Mouse (Mus musculus): Measurements from ENCODE around the gene Tead1. TPM values are rescaled to one million over a fixed set of nuclear protein-coding genes. Genes with fewer than 3 reads are reported as not detected.

Gene Tead1
- polyA plus RNA-seq, 1 experiment = 18.8 TPM

DNA sequence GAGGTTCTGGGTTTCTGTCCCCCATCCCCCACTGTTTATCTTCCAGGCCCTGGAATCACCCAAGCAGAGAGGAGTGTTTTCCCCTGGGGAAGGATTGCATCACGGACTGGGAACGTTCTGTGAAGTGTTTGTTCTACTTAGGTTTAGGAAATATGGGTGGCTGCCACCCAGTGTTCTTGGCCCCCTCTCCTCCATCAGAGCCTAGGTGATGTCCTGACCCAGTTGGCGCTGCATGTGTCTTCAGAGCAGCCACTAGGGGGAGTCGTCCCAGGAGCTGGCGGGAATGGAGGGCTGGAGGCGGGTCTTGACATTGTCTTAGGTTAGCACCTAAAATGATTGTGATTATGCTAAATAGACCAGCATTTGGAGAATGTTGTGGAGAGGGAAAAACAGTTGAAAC, 34.4 kb upstream of the Tead1 start:
- no peaks in the 10 kb centered on the region for H3K79me2 ChIP-seq (ENCODE audit: control insufficient read depth, insufficient read depth)
- H3K4me2 ChIP-seq (ENCODE audit: low read depth) = no peak overlapping the region
- no peaks in the 10 kb centered on the region for H3K36me3 ChIP-seq (ENCODE audit: control insufficient read depth, insufficient read depth)
- no peak overlapping the region for H3ac ChIP-seq (ENCODE audit: control insufficient read depth, insufficient read length)
- TF ChIP-seq POLR2AphosphoS2 (IDR thresholded peaks at IDR 0.05; ENCODE audit: insufficient read length, low read depth) (no peak), CEBPB (IDR thresholded peaks at IDR 0.05; ENCODE audit: insufficient read depth, poor library complexity, severe bottlenecking) (peak; percentile 82)
- H3K27me3 ChIP-seq (ENCODE audit: control insufficient read depth, insufficient read depth, insufficient read length) = no peaks in the 10 kb centered on the region
- no peak overlapping the region for H3K4me3 ChIP-seq

DNA sequence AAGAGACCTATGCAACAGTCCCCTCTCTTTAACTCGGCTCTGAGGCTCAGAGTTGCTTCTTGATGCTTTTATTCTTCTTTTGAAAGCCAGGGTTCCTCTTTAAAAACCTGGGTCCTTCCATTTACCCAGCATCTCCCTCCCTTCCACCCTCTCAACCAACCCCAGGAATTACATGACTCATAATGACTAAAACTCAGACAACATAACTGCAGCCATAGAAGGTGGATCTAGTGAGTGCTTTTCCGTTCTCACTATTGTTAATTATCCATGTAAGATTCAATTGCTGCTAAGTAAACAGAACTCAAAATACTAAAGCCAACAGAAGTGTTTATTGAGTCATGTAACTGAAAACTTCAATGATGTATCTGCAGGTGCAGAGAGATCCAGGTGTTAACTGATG, 33.4 kb upstream of the Tead1 start:
- Histone ChIP-seq H3K4me2 (ENCODE audit: low read depth) (peak overlapping the region; percentile 51), H3K79me2 (ENCODE audit: control insufficient read depth, insufficient read depth) (no peaks in the 10 kb centered on the region), H3K36me3 (ENCODE audit: control insufficient read depth, insufficient read depth) (no peaks in the 10 kb centered on the region), H3K4me3 (no peak overlapping the region), H3ac (ENCODE audit: control insufficient read depth, insufficient read length) (no peak overlapping the region), H3K27me3 (ENCODE audit: control insufficient read depth, insufficient read depth, insufficient read length) (no peaks in the 10 kb centered on the region)
- TF ChIP-seq CEBPB (IDR thresholded peaks at IDR 0.05; ENCODE audit: insufficient read depth, poor library complexity, severe bottlenecking) = no peak
- TF ChIP-seq MYOG (IDR thresholded peaks at IDR 0.05; ENCODE audit: control insufficient read depth in 1 of 3, insufficient read depth in 1 of 3, insufficient read length in 2 of 3, low read depth in 2 of 3) = no peak
- TF ChIP-seq MYOD1 (IDR thresholded peaks at IDR 0.05; ENCODE audit: control insufficient read depth in 1 of 3, insufficient read length in 2 of 3, low read depth in 2 of 3) = no peak
- no peak for TF ChIP-seq E2F4 (IDR thresholded peaks at IDR 0.05; ENCODE audit: insufficient read depth)
- no peak for TF ChIP-seq MAX (IDR thresholded peaks at IDR 0.05; ENCODE audit: low read depth)
- no peak for TF ChIP-seq SRF (IDR thresholded peaks at IDR 0.05; ENCODE audit: control insufficient read depth, insufficient read length, low read depth)
- no peak for TF ChIP-seq REST (IDR thresholded peaks at IDR 0.05; ENCODE audit: insufficient read depth, insufficient read length)
- no peak for TF ChIP-seq POLR2A (IDR thresholded peaks at IDR 0.05; ENCODE audit: insufficient read length, low read depth)
- no peak for TF ChIP-seq TCF12 (IDR thresholded peaks at IDR 0.05; ENCODE audit: insufficient read depth, poor library complexity, severe bottlenecking)
- no peak for TF ChIP-seq POLR2AphosphoS2 (IDR thresholded peaks at IDR 0.05; ENCODE audit: insufficient read length, low read depth)
- TF ChIP-seq TCF3 (IDR thresholded peaks at IDR 0.05; ENCODE audit: insufficient read length, low read depth) = no peak
- no peak for TF ChIP-seq USF1 (IDR thresholded peaks at IDR 0.05; ENCODE audit: low read depth)

DNA sequence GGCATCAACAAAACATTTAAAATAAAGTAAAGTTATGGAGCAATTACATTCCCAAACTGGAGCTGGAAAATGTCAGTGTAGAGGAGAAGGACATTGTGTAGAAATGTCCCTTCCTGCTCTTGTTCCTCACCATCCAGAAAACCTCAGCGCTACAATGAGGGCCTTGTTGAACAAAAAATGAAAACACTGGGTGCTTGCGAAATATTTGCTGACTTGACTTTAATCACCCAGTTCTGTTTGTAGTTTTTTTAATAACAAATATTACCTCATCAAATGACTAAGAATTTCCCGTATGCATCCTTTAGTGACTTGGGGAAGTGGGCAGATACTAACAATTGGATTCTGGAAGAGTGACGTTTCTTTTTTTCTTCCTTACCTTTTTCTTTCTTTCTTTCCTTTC, 31.7 kb upstream of the Tead1 start:
- H3K4me2 ChIP-seq (ENCODE audit: low read depth) = no peak overlapping the region
- H3ac ChIP-seq (ENCODE audit: control insufficient read depth, insufficient read length) = no peak overlapping the region
- no peaks in the 10 kb centered on the region for H3K27me3 ChIP-seq (ENCODE audit: control insufficient read depth, insufficient read depth, insufficient read length)
- no peaks in the 10 kb centered on the region for H3K79me2 ChIP-seq (ENCODE audit: control insufficient read depth, insufficient read depth)
- no peaks in the 10 kb centered on the region for H3K36me3 ChIP-seq (ENCODE audit: control insufficient read depth, insufficient read depth)
- no peak for TF ChIP-seq POLR2A (IDR thresholded peaks at IDR 0.05; ENCODE audit: insufficient read length, low read depth)
- TF ChIP-seq CEBPB (IDR thresholded peaks at IDR 0.05; ENCODE audit: insufficient read depth, poor library complexity, severe bottlenecking) = 0 out of 2 replicates have a peak, but pooled peaks have one; percentile 20
- no peak for TF ChIP-seq SRF (IDR thresholded peaks at IDR 0.05; ENCODE audit: control insufficient read depth, insufficient read length, low read depth)
- TF ChIP-seq POLR2AphosphoS2 (IDR thresholded peaks at IDR 0.05; ENCODE audit: insufficient read length, low read depth) = no peak
- no peak for TF ChIP-seq MYOG (IDR thresholded peaks at IDR 0.05; ENCODE audit: control insufficient read depth in 1 of 3, insufficient read depth in 1 of 3, insufficient read length in 2 of 3, low read depth in 2 of 3)
- no peak overlapping the region for H3K4me3 ChIP-seq

DNA sequence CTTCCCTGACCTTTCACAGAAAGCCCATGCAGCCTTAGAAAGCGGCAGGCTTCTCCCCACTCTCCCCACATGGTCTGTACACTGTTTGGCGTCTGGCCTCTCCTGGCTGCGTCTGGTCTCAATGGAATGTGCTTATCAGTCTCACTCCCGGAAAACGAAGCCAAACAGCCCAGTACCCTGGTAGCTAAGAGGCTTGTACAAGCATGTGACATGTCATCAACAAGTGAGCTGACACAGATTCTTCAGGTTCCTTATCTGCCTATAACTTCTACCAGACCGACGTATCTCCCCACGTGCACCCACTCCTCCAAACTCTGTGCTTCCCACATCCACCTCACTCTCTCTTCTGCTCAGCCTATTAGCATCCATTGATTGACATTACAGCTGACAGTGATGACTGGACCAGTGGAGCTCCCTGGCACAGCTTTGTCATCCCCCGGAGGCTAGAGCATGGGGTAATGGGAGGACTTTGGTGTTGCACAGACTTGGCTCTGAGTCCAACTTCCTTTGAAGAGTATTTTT, 22.9 kb upstream of the Tead1 start:
- Histone ChIP-seq H3K4me2 (ENCODE audit: low read depth) (peak overlapping the region; percentile 37), H3K4me3 (no peak overlapping the region), H3K36me3 (ENCODE audit: control insufficient read depth, insufficient read depth) (no peaks in the 10 kb centered on the region), H3K27me3 (ENCODE audit: control insufficient read depth, insufficient read depth, insufficient read length) (no peaks in the 10 kb centered on the region), H3ac (ENCODE audit: control insufficient read depth, insufficient read length) (no peak overlapping the region), H3K79me2 (ENCODE audit: control insufficient read depth, insufficient read depth) (no peaks in the 10 kb centered on the region)
- TF ChIP-seq MYOD1 (IDR thresholded peaks at IDR 0.05; ENCODE audit: control insufficient read depth in 1 of 3, insufficient read length in 2 of 3, low read depth in 2 of 3) = peak in 1 of 3 experiments; percentile 3
- no peak for TF ChIP-seq TCF3 (IDR thresholded peaks at IDR 0.05; ENCODE audit: insufficient read length, low read depth)
- no peak for TF ChIP-seq POLR2A (IDR thresholded peaks at IDR 0.05; ENCODE audit: insufficient read length, low read depth)

DNA sequence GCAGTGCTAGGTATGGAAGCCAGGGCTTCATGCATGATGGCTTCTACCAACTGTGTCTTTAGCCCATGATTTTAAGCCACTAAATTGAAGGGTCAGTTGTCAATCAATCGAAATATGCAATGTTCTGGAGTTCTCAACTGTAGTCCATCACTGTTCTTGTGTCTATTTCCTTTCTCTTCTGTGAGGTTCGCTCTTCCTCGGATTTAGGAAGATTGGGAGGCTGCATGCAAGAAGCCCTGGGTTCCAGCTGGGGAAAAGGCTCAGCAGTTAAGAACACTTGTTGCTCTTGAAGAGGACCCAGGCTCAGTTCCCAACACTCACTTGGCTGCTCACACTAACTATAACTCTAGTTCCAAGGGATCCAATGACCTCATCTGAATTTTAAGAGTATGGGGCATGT, 20.2 kb upstream of the Tead1 start:
- Histone ChIP-seq H3K27me3 (ENCODE audit: control insufficient read depth, insufficient read depth, insufficient read length) (no peaks in the 10 kb centered on the region), H3ac (ENCODE audit: control insufficient read depth, insufficient read length) (no peak overlapping the region), H3K36me3 (ENCODE audit: control insufficient read depth, insufficient read depth) (no peaks in the 10 kb centered on the region), H3K4me3 (no peak overlapping the region), H3K4me2 (ENCODE audit: low read depth) (no peak overlapping the region), H3K79me2 (ENCODE audit: control insufficient read depth, insufficient read depth) (no peaks in the 10 kb centered on the region)
- TF ChIP-seq MYOD1 (IDR thresholded peaks at IDR 0.05; ENCODE audit: control insufficient read depth in 1 of 3, insufficient read length in 2 of 3, low read depth in 2 of 3) (no peak), REST (IDR thresholded peaks at IDR 0.05; ENCODE audit: insufficient read depth, insufficient read length) (no peak), TCF12 (IDR thresholded peaks at IDR 0.05; ENCODE audit: insufficient read depth, poor library complexity, severe bottlenecking) (no peak), SRF (IDR thresholded peaks at IDR 0.05; ENCODE audit: control insufficient read depth, insufficient read length, low read depth) (no peak), MYOG (IDR thresholded peaks at IDR 0.05; ENCODE audit: control insufficient read depth in 1 of 3, insufficient read depth in 1 of 3, insufficient read length in 2 of 3, low read depth in 2 of 3) (no peak), POLR2A (IDR thresholded peaks at IDR 0.05; ENCODE audit: insufficient read length, low read depth) (no peak), TCF3 (IDR thresholded peaks at IDR 0.05; ENCODE audit: insufficient read length, low read depth) (no peak), E2F4 (IDR thresholded peaks at IDR 0.05; ENCODE audit: insufficient read depth) (no peak), POLR2AphosphoS2 (IDR thresholded peaks at IDR 0.05; ENCODE audit: insufficient read length, low read depth) (no peak), USF1 (IDR thresholded peaks at IDR 0.05; ENCODE audit: low read depth) (no peak), CEBPB (IDR thresholded peaks at IDR 0.05; ENCODE audit: insufficient read depth, poor library complexity, severe bottlenecking) (no peak), MAX (IDR thresholded peaks at IDR 0.05; ENCODE audit: low read depth) (no peak)

Measured in myocyte (in vitro differentiated cells).